Mouse (Mus musculus) bone marrow, adult 2 months (tissue): Measurements from ENCODE around the gene Arhgap19. TPM values are rescaled to one million over a fixed set of nuclear protein-coding genes. Genes with fewer than 3 reads are reported as not detected.

Source experiments
- H3K27ac ChIP-seq: fragments of 200-500 bp; 2 replicates; pipeline ENCODE4 v1.5.1; 2012; ENCODE audit warnings: low read depth, mild to moderate bottlenecking, control low read depth, inconsistent platforms, low read length; ENCODE audit not compliant: control insufficient read depth, poor library complexity, insufficient read depth
- H3K4me1 ChIP-seq: fragments of 200-500 bp; 2 replicates; pipeline ENCODE4 v1.6.1; 2011; ENCODE audit warnings: low read length; ENCODE audit not compliant: control insufficient read depth, insufficient read depth
- H3K4me3 ChIP-seq: fragments of 200-500 bp; replicated peaks from 2 replicates; pipeline ENCODE3; 2011; ENCODE audit warnings: mild to moderate bottlenecking, low read depth, low read length, control low read depth; ENCODE audit not compliant: control insufficient read depth
- CTCF ChIP-seq: fragments of 200-500 bp; IDR thresholded peaks from 2 replicates; pipeline ENCODE4 v1.5.1; 2011; ENCODE audit warnings: low read length, control low read depth; ENCODE audit not compliant: control insufficient read depth, insufficient read depth
- POLR2A ChIP-seq: fragments of 200-500 bp; IDR thresholded peaks from 2 replicates; pipeline ENCODE4 v1.6.1; 2011; ENCODE audit warnings: low read depth, mild to moderate bottlenecking, control low read depth, low read length, borderline replicate concordance; ENCODE audit not compliant: control insufficient read depth
- WGBS: fragments of 180-500 bp; shearing (Covaris S2); methylation state at CpG from one replicate; pipeline ENCODE4 v1.1.7; 2018; 5-methylcytosine and 5-hydroxymethylcytosine counted together
- polyA plus RNA-seq: library from polyadenylated mRNA; stranded (reverse); fragments of >200 nt; gene quantifications from 2 replicates; pipeline ENCODE4 v1.2.4, GENCODE M21; 2011; ENCODE audit warnings: low replicate concordance; ENCODE audit not compliant: missing spikeins, insufficient read depth, insufficient read length

Gene Arhgap19
- polyA plus RNA-seq, 1 experiment: 25.5 TPM

DNA sequence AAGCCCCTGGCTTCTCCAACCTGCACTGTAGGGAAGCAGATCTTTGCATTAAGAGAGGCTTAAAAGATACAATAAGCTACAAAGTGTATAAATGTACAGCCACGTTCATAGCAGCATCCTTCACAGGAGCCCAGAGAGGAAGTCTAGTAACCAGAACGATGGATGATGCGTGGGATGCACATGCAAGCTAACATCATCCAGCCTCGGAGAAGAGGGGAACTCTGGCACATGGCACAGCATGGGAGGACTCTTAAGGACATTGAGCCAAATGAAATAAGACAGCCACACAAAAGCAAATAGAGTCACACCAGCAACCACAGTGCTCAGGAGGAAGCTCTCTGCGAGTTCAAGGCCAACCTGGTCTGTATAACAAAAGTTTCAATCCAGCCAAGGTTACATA, 42.6 kb downstream of the Arhgap19 start:
- no peak for TF ChIP-seq CTCF
- no peak for TF ChIP-seq POLR2A
- WGBS: 87% methylated on average over 5 of the region's 5 CpGs
- no peak overlapping the region for H3K4me3 ChIP-seq
- H3K27ac ChIP-seq: no peak overlapping the region
- no peaks in the 10 kb centered on the region for H3K4me1 ChIP-seq

DNA sequence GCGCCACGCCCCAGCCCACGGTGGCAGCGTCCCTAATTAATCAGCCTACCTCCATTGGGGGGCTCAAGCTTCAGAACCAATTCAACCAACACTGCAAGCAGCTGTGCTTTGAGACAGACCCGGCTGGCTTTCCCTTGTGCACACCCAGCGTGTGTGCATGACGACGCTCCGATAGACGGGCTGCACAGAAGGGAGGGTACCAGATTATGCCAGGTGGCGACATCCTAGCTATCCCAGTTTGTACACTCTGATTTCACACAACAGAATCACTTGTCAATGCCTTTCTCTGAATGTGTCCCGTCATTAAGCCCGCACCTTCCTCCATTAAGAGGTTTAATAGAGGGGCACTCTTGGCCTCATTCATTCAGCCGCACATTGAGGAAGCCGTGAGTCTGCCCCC, 47.1 kb downstream of the Arhgap19 start:
- 82% methylated on average over 15 of the region's 15 CpGs for WGBS
- Histone ChIP-seq H3K4me3 (no peak overlapping the region), H3K4me1 (no peaks in the 10 kb centered on the region), H3K27ac (no peak overlapping the region)
- no peak for TF ChIP-seq POLR2A
- no peak for TF ChIP-seq CTCF

DNA sequence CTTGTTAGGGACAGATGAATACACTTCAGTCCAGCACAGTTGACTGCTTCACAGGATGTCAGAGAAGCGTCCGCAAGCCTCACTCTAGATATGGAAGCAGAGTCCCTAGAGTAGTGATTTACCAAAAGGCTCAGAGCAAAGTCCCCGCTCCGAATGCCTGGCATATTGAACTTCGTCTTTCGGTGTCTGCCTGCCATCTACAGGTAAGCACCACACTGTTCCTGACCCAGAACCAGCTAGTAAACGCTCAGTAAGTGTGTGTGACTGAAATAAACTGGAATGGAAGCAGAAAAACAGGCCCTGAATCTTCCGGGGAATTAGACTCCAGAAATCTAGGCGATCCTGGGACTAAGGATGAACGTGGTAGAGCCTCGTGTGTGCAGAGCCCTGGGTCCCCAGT, 49.9 kb downstream of the Arhgap19 start:
- Histone ChIP-seq H3K27ac (no peak overlapping the region), H3K4me3 (no peak overlapping the region), H3K4me1 (no peaks in the 10 kb centered on the region)
- TF ChIP-seq CTCF (no peak), POLR2A (no peak)
- WGBS: 70% methylated on average over 11 of the region's 11 CpGs

DNA sequence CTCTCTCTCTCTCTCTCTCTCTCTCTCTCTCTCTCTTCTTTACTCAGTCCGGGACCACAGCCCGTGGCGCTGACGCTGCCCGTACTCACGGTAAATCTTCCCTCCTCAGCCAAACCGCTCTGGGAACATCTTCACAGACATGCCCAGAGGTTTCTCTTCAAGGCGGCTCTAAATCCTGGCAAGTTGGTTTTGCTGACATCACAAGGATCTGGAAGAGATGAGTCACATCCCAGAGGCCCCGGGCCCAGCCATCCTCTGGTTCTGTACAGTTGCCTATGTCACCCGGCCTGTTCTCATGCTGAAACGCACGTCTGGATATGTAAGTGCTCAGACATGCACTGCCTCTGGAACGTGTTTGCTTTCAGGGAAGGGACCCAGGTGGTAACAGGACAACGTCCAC, 54.4 kb downstream of the Arhgap19 start:
- Histone ChIP-seq H3K4me3 (no peak overlapping the region), H3K27ac (no peak overlapping the region), H3K4me1 (no peaks in the 10 kb centered on the region)
- WGBS: 87% methylated on average over 14 of the region's 14 CpGs
- TF ChIP-seq CTCF: no peak
- no peak for TF ChIP-seq POLR2A

DNA sequence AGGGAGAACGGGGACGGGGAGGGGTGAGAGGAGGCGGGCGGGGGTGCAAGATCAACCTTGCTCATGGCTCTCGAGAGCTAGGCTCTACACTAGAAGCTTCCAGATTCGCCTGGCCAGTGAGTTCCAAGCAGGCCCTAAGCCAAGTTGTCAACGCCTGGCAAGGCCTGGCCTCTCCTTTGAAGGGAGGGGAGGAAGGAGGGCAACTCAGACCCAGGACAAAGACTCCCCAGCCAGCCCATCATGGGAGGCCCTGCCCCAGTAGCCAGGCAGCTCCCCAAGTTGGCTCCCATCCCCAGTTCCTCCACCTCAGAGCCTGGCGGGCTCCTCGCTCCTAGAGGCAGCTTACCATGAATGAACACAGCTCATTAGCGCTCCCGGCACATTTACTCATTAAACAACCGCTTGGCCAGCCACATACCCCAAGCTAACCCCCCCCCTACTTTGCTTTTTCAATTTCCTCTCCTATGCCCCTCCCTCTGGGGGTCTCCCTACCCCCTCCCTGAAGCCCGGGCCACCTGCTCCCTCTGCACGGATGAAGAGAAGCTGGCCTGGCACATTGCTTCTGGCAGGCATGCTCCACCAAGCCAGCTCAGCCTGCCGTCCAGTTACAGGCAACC, 55.8 kb downstream of the Arhgap19 start:
- Histone ChIP-seq H3K4me1 (no peaks in the 10 kb centered on the region), H3K27ac (no peak overlapping the region), H3K4me3 (no peak overlapping the region)
- WGBS: 70% methylated on average over 15 of the region's 15 CpGs
- TF ChIP-seq POLR2A (no peak), CTCF (no peak)

DNA sequence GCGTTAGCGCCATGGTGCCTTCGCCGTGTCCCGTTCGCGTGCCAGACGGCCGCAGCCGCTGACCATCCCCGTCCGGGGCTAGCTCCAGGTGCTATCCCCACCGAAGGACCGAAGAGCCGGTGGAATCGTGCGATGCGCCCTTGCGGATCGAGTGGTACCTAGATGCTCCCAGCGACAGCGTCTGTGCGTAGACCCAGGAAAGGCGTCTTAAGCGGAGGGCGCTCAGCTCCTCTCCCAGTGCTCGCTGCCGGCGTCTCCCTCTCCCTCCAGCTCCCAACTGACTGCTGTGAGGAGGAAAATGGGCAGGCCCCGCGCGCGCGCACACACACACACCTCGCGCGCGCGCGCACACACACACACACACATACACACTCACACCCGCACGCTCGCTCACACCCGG, 58.5 kb downstream of the Arhgap19 start, which contains the start of gene Slit1:
Gene Slit1 (minus strand): TSS at position 270 of the 400 bp plus-strand sequence.
- TF ChIP-seq CTCF: no peak
- TF ChIP-seq POLR2A: no peak
- 4% methylated on average over 44 of the region's 44 CpGs for WGBS
- H3K4me3 ChIP-seq: no peak within 1 kb of the TSS
- H3K4me1 ChIP-seq: no peaks in the 10 kb centered on the region
- H3K27ac ChIP-seq: no peak within 1 kb of the TSS

DNA sequence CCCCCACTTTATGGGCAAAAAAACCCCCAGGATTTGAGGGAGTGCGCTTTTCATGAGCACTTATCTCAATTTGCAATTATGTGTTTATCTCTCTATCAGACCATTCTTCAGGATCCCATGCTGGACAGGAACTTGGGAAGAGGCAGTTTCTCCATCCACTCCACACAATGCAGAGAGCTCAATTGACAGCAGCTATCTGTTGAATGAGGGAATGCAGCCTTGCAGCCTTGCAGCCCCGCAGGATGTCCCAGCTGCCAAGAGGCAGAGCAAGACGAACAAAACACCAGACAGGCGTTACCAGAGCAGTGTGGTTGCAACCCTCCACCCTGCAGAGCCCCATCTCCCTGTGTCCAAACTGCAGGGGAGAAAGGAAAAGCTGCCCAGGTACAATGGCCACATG, 63.0 kb downstream of the Arhgap19 start:
- Histone ChIP-seq H3K27ac (no peak overlapping the region), H3K4me1 (no peaks in the 10 kb centered on the region), H3K4me3 (no peak overlapping the region)
- TF ChIP-seq CTCF: no peak
- WGBS: 31% methylated on average over 4 of the region's 4 CpGs

DNA sequence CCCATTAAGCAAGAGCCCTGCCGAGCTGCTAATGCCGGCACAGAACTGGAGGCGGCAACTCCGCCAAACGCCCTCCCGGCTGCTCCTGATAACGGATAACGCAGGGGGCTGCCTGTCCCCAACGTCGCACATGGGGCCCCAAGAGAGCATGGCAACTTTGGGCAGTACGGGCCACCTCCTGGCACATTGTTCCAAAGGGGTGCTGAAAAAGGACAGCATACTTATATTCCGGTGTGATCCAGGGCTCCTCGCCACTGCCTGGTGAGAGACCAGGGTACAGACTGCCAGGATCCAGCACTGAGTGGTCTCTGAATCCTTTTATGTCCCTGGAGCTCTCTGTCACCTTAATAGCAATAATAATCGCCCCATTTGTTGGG, 63.4 kb downstream of the Arhgap19 start:
- Histone ChIP-seq H3K4me3 (no peak overlapping the region), H3K4me1 (no peaks in the 10 kb centered on the region), H3K27ac (no peak overlapping the region)
- 20% methylated on average over 14 of the region's 14 CpGs for WGBS
- no peak for TF ChIP-seq POLR2A
- no peak for TF ChIP-seq CTCF
